Mouse (Mus musculus): Measurements from ENCODE around the gene Cdh4. TPM values are rescaled to one million over a fixed set of nuclear protein-coding genes. Genes with fewer than 3 reads are reported as not detected.

Gene Cdh4
- polyA plus RNA-seq, 1 experiment: not detected

GRCm38 (mm10) chr2:179715375-179715774 is 273.1 kb downstream of the Cdh4 start:
- Histone ChIP-seq H3K27me3 (ENCODE audit: control insufficient read depth, insufficient read depth, insufficient read length) (no peaks in the 10 kb centered on the region), H3K79me2 (ENCODE audit: control insufficient read depth, insufficient read depth) (no peaks in the 10 kb centered on the region), H3K4me2 (ENCODE audit: low read depth) (no peak overlapping the region), H3K4me3 (no peak overlapping the region), H3ac (ENCODE audit: control insufficient read depth, insufficient read length) (no peak overlapping the region), H3K36me3 (ENCODE audit: control insufficient read depth, insufficient read depth) (no peaks in the 10 kb centered on the region)
- no peak for TF ChIP-seq POLR2AphosphoS2 (IDR thresholded peaks at IDR 0.05; ENCODE audit: insufficient read length, low read depth)
- TF ChIP-seq TCF12 (IDR thresholded peaks at IDR 0.05; ENCODE audit: insufficient read depth, poor library complexity, severe bottlenecking): no peak
- no peak for TF ChIP-seq POLR2A (IDR thresholded peaks at IDR 0.05; ENCODE audit: insufficient read length, low read depth)
- no peak for TF ChIP-seq CEBPB (IDR thresholded peaks at IDR 0.05; ENCODE audit: insufficient read depth, poor library complexity, severe bottlenecking)
- no peak for TF ChIP-seq USF1 (IDR thresholded peaks at IDR 0.05; ENCODE audit: low read depth)
- no peak for TF ChIP-seq TCF3 (IDR thresholded peaks at IDR 0.05; ENCODE audit: insufficient read length, low read depth)
- TF ChIP-seq MAX (IDR thresholded peaks at IDR 0.05; ENCODE audit: low read depth): no peak
- no peak for TF ChIP-seq REST (IDR thresholded peaks at IDR 0.05; ENCODE audit: insufficient read depth, insufficient read length)
- no peak for TF ChIP-seq MYOG (IDR thresholded peaks at IDR 0.05; ENCODE audit: control insufficient read depth in 1 of 3, insufficient read depth in 1 of 3, insufficient read length in 2 of 3, low read depth in 2 of 3)
- no peak for TF ChIP-seq MYOD1 (IDR thresholded peaks at IDR 0.05; ENCODE audit: control insufficient read depth in 1 of 3, insufficient read length in 2 of 3, low read depth in 2 of 3)
- no peak for TF ChIP-seq E2F4 (IDR thresholded peaks at IDR 0.05; ENCODE audit: insufficient read depth)
- TF ChIP-seq SRF (IDR thresholded peaks at IDR 0.05; ENCODE audit: control insufficient read depth, insufficient read length, low read depth): no peak

DNA sequence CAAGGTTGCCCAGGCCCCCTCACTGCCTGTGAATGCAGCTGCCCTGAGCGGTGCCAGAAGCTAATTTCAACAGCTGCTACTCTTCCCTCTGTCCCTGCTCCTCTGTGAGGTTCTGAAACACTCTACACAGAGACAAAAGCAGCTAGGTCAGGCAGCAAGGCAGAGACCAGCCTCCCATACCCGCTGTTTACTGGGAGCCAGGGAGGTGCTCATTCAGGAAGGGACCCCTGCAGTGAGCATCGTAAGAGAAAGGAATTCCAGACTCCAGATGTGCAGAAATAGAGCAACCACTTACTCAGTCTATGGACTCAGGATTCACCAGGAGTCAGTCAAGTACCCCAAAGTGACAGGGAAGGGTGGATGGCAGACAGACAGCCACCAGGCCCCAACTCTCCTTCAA is 278.1 kb downstream of the Cdh4 start:
- Histone ChIP-seq H3K27me3 (ENCODE audit: control insufficient read depth, insufficient read depth, insufficient read length) (no peaks in the 10 kb centered on the region), H3ac (ENCODE audit: control insufficient read depth, insufficient read length) (no peak overlapping the region), H3K36me3 (ENCODE audit: control insufficient read depth, insufficient read depth) (no peaks in the 10 kb centered on the region), H3K4me2 (ENCODE audit: low read depth) (no peak overlapping the region), H3K4me3 (no peak overlapping the region), H3K79me2 (ENCODE audit: control insufficient read depth, insufficient read depth) (no peaks in the 10 kb centered on the region)
- no peak for TF ChIP-seq MAX (IDR thresholded peaks at IDR 0.05; ENCODE audit: low read depth)
- no peak for TF ChIP-seq TCF3 (IDR thresholded peaks at IDR 0.05; ENCODE audit: insufficient read length, low read depth)
- no peak for TF ChIP-seq POLR2A (IDR thresholded peaks at IDR 0.05; ENCODE audit: insufficient read length, low read depth)
- TF ChIP-seq SRF (IDR thresholded peaks at IDR 0.05; ENCODE audit: control insufficient read depth, insufficient read length, low read depth): no peak
- no peak for TF ChIP-seq CEBPB (IDR thresholded peaks at IDR 0.05; ENCODE audit: insufficient read depth, poor library complexity, severe bottlenecking)
- TF ChIP-seq MYOG (IDR thresholded peaks at IDR 0.05; ENCODE audit: control insufficient read depth in 1 of 3, insufficient read depth in 1 of 3, insufficient read length in 2 of 3, low read depth in 2 of 3): no peak
- no peak for TF ChIP-seq TCF12 (IDR thresholded peaks at IDR 0.05; ENCODE audit: insufficient read depth, poor library complexity, severe bottlenecking)
- no peak for TF ChIP-seq USF1 (IDR thresholded peaks at IDR 0.05; ENCODE audit: low read depth)
- TF ChIP-seq POLR2AphosphoS2 (IDR thresholded peaks at IDR 0.05; ENCODE audit: insufficient read length, low read depth): no peak
- no peak for TF ChIP-seq MYOD1 (IDR thresholded peaks at IDR 0.05; ENCODE audit: control insufficient read depth in 1 of 3, insufficient read length in 2 of 3, low read depth in 2 of 3)
- no peak for TF ChIP-seq REST (IDR thresholded peaks at IDR 0.05; ENCODE audit: insufficient read depth, insufficient read length)
- TF ChIP-seq E2F4 (IDR thresholded peaks at IDR 0.05; ENCODE audit: insufficient read depth): no peak

- no peaks in the 10 kb centered on the region for H3K79me2 ChIP-seq (ENCODE audit: control insufficient read depth, insufficient read depth)
- no peak overlapping the region for H3K4me2 ChIP-seq (ENCODE audit: low read depth)
- no peak overlapping the region for H3K4me3 ChIP-seq
- no peak overlapping the region for H3ac ChIP-seq (ENCODE audit: control insufficient read depth, insufficient read length)
- TF ChIP-seq SRF (IDR thresholded peaks at IDR 0.05; ENCODE audit: control insufficient read depth, insufficient read length, low read depth): no peak
- H3K36me3 ChIP-seq (ENCODE audit: control insufficient read depth, insufficient read depth): no peaks in the 10 kb centered on the region
- H3K27me3 ChIP-seq (ENCODE audit: control insufficient read depth, insufficient read depth, insufficient read length): no peaks in the 10 kb centered on the region
Measured at GRCm38 (mm10) chr2:179721534-179722516, 279.6 kb downstream of the Cdh4 start.

DNA sequence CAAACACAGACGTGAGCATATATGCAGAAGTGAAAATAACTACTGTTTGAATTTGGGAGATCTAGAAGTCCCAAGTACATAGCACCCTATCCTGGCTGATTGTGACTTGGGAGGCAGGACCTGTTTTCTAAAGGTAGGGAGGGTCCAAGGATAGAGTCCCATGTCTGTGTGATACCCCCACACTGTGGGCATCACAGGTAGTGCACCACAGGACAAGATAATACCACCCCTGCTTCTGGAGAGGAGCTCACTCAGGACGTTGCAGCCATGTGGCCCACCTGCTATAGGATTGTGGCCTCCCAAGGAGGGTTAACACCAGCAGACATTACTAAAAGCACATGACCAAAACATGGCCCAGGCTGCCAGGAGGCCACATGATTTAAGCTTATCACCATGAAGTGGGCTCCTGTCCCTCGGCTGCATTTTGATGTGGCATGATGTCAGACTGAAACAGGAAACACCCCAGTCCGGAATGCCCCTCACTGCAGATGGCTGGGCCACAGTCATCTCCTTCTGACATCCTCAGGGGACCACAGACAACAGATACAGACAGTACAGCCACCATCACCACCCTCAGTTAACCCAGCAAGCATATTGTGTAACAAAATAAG is 280.6 kb downstream of the Cdh4 start:
- Histone ChIP-seq H3K36me3 (ENCODE audit: control insufficient read depth, insufficient read depth) (no peaks in the 10 kb centered on the region), H3K79me2 (ENCODE audit: control insufficient read depth, insufficient read depth) (no peaks in the 10 kb centered on the region), H3ac (ENCODE audit: control insufficient read depth, insufficient read length) (no peak overlapping the region), H3K4me2 (ENCODE audit: low read depth) (no peak overlapping the region), H3K27me3 (ENCODE audit: control insufficient read depth, insufficient read depth, insufficient read length) (no peaks in the 10 kb centered on the region), H3K4me3 (no peak overlapping the region)
- no peak for TF ChIP-seq MAX (IDR thresholded peaks at IDR 0.05; ENCODE audit: low read depth)
- TF ChIP-seq POLR2AphosphoS2 (IDR thresholded peaks at IDR 0.05; ENCODE audit: insufficient read length, low read depth): no peak
- no peak for TF ChIP-seq TCF12 (IDR thresholded peaks at IDR 0.05; ENCODE audit: insufficient read depth, poor library complexity, severe bottlenecking)
- no peak for TF ChIP-seq USF1 (IDR thresholded peaks at IDR 0.05; ENCODE audit: low read depth)
- TF ChIP-seq E2F4 (IDR thresholded peaks at IDR 0.05; ENCODE audit: insufficient read depth): no peak

GRCm38 (mm10) chr2:179723401-179723800 is 281.2 kb downstream of the Cdh4 start:
- Histone ChIP-seq H3ac (ENCODE audit: control insufficient read depth, insufficient read length) (no peak overlapping the region), H3K36me3 (ENCODE audit: control insufficient read depth, insufficient read depth) (no peaks in the 10 kb centered on the region), H3K27me3 (ENCODE audit: control insufficient read depth, insufficient read depth, insufficient read length) (no peaks in the 10 kb centered on the region), H3K79me2 (ENCODE audit: control insufficient read depth, insufficient read depth) (no peaks in the 10 kb centered on the region), H3K4me2 (ENCODE audit: low read depth) (no peak overlapping the region), H3K4me3 (no peak overlapping the region)
- TF ChIP-seq MYOG (IDR thresholded peaks at IDR 0.05; ENCODE audit: control insufficient read depth in 1 of 3, insufficient read depth in 1 of 3, insufficient read length in 2 of 3, low read depth in 2 of 3) (no peak), SRF (IDR thresholded peaks at IDR 0.05; ENCODE audit: control insufficient read depth, insufficient read length, low read depth) (no peak), POLR2AphosphoS2 (IDR thresholded peaks at IDR 0.05; ENCODE audit: insufficient read length, low read depth) (no peak), POLR2A (IDR thresholded peaks at IDR 0.05; ENCODE audit: insufficient read length, low read depth) (no peak)

All from myocyte (in vitro differentiated cells).